Comparison of ENCODE assay signal across 21 mouse cellular contexts in genomic region chr14:75530815-75531353, GRCm38 (mm10).
DNase-seq lines count a peak whose midpoint lies in the region; ATAC-seq and TF ChIP-seq lines count a peak whose summit lies in the region.
"Had no signal": no experiment of that assay in that cellular context is flagged by ENCODE, and none has a peak within 500 bp of the region (broad histone marks: within the 10 kb centered on the region; RNA-seq: fewer than 3 reads in every experiment).

No protein-coding gene starts in this region.

- H3K27me3 ChIP-seq in forebrain, embryonic 10.5 days (ENCODE audit: poor library complexity, severe bottlenecking) = peaks cover 14% of the 10 kb centered on the region; the same call in 1 of the 2 replicates
- no peaks in the 10 kb centered on the region for H3K27me3 ChIP-seq in forebrain, postnatal 0 days (ENCODE audit: insufficient read depth, low read length)
- H3K27me3 ChIP-seq in limb, embryonic 12.5 days = no peaks in the 10 kb centered on the region; the same call in 1 of the 2 replicates
- H3K27me3 ChIP-seq in limb, embryonic 10.5 days (ENCODE audit: low read depth, poor library complexity, severe bottlenecking) = no peaks in the 10 kb centered on the region
- 0 out of 2 replicates have a peak, but pooled peaks cover 6% of the 10 kb centered on the region for H3K27me3 ChIP-seq in limb, embryonic 13.5 days
- H3K27me3 ChIP-seq in limb, embryonic 14.5 days (ENCODE audit: control insufficient read depth, insufficient read depth, low read length) = no peaks in the 10 kb centered on the region
- H3K27me3 ChIP-seq: forebrain, embryonic 12.5 days had no signal

- 0 out of 2 replicates have a peak overlapping the region, but pooled peaks have one; percentile 20 for H3K27ac ChIP-seq in forebrain, embryonic 10.5 days
- no peak overlapping the region for H3K27ac ChIP-seq in forebrain, postnatal 0 days (ENCODE audit: low read depth, low read length)
- H3K27ac ChIP-seq in limb, embryonic 12.5 days = 0 out of 2 replicates have a peak overlapping the region, but pooled peaks have one; percentile 45
- no peak overlapping the region for H3K27ac ChIP-seq in limb, embryonic 10.5 days
- no peak overlapping the region; the same call in 1 of the 2 replicates for H3K27ac ChIP-seq in limb, embryonic 13.5 days
- H3K27ac ChIP-seq in limb, embryonic 14.5 days (replicated peaks; ENCODE audit: low read depth, low read length) = no peak overlapping the region
- H3K27ac ChIP-seq: embryonic facial prominence, embryonic 13.5 days; forebrain, embryonic 12.5 days had no signal

- no peak for DNase-seq in forebrain, embryonic 10.5 days (ENCODE audit: extremely low spot score, low spot score)
- no peak for DNase-seq in forebrain, postnatal 0 days
- DNase-seq in limb, embryonic 10.5 days (ENCODE audit: low spot score) = no peak
- peak; percentile 51 for DNase-seq in limb, embryonic 14.5 days (ENCODE audit: low spot score)
- no peak for DNase-seq in frontal cortex, postnatal 25 days (ENCODE audit: low spot score in 2 of 2)
- DNase-seq: adrenal gland, adult 8-10 months; adrenal gland, postnatal 14 days; adrenal gland, postnatal 36 days; cerebellum, adult 11-12 months; cerebellum, adult 2 months; cerebellum, adult 9-10 months; cerebellum, postnatal 10 days; cerebellum, postnatal 25 days had no signal

- no peak overlapping the region for H3K9ac ChIP-seq in forebrain, postnatal 0 days
- no peak overlapping the region for H3K9ac ChIP-seq in limb, embryonic 12.5 days (replicated peaks)
- no peak overlapping the region for H3K9ac ChIP-seq in limb, embryonic 13.5 days
- H3K9ac ChIP-seq in limb, embryonic 14.5 days (ENCODE audit: low read depth, low read length, severe bottlenecking) = no peak overlapping the region
- H3K9ac ChIP-seq: embryonic facial prominence, embryonic 13.5 days; forebrain, embryonic 12.5 days had no signal

- H3K9me3 ChIP-seq in forebrain, embryonic 10.5 days = no peaks in the 10 kb centered on the region
- no peaks in the 10 kb centered on the region for H3K9me3 ChIP-seq in forebrain, postnatal 0 days (ENCODE audit: low read length)
- H3K9me3 ChIP-seq in limb, embryonic 12.5 days = no peaks in the 10 kb centered on the region
- H3K9me3 ChIP-seq in limb, embryonic 10.5 days (replicated peaks) = no peaks in the 10 kb centered on the region
- no peaks in the 10 kb centered on the region for H3K9me3 ChIP-seq in limb, embryonic 13.5 days
- no peaks in the 10 kb centered on the region for H3K9me3 ChIP-seq in limb, embryonic 14.5 days (ENCODE audit: control insufficient read depth, low read length)
- H3K9me3 ChIP-seq: embryonic facial prominence, embryonic 13.5 days; forebrain, embryonic 12.5 days had no signal

- no peak overlapping the region for H3K4me3 ChIP-seq in forebrain, embryonic 10.5 days
- H3K4me3 ChIP-seq in forebrain, postnatal 0 days (ENCODE audit: low read depth, low read length) = no peak overlapping the region
- no peak overlapping the region for H3K4me3 ChIP-seq in limb, embryonic 12.5 days (replicated peaks)
- no peak overlapping the region for H3K4me3 ChIP-seq in limb, embryonic 10.5 days
- no peak overlapping the region for H3K4me3 ChIP-seq in limb, embryonic 13.5 days
- H3K4me3 ChIP-seq in limb, embryonic 14.5 days (replicated peaks; ENCODE audit: low read length) = no peak overlapping the region
- H3K4me3 ChIP-seq: embryonic facial prominence, embryonic 13.5 days; forebrain, embryonic 12.5 days had no signal

- no peaks in the 10 kb centered on the region; the same call in 1 of the 2 replicates for H3K36me3 ChIP-seq in forebrain, embryonic 10.5 days (replicated peaks)
- no peaks in the 10 kb centered on the region for H3K36me3 ChIP-seq in forebrain, postnatal 0 days (ENCODE audit: insufficient read depth)
- no peaks in the 10 kb centered on the region for H3K36me3 ChIP-seq in limb, embryonic 12.5 days
- no peaks in the 10 kb centered on the region for H3K36me3 ChIP-seq in limb, embryonic 10.5 days
- no peaks in the 10 kb centered on the region for H3K36me3 ChIP-seq in limb, embryonic 13.5 days
- no peaks in the 10 kb centered on the region for H3K36me3 ChIP-seq in limb, embryonic 14.5 days (ENCODE audit: control insufficient read depth, insufficient read depth, low read length)
- H3K36me3 ChIP-seq: embryonic facial prominence, embryonic 13.5 days; forebrain, embryonic 12.5 days had no signal

- TF ChIP-seq POLR2A in limb, embryonic 14.5 days (IDR thresholded peaks at IDR 0.05; ENCODE audit: borderline replicate concordance, extremely low read depth, insufficient read depth, insufficient read length) = no peak

- TF ChIP-seq CTCF in forebrain, postnatal 0 days (IDR thresholded peaks at IDR 0.05; ENCODE audit: low read depth) = no peak

- no peak overlapping the region for H3K4me2 ChIP-seq in forebrain, postnatal 0 days (ENCODE audit: low read depth)
- H3K4me2 ChIP-seq in limb, embryonic 12.5 days = no peak overlapping the region
- no peak overlapping the region for H3K4me2 ChIP-seq in limb, embryonic 13.5 days (replicated peaks)
- H3K4me2 ChIP-seq in limb, embryonic 14.5 days (replicated peaks; ENCODE audit: low read depth, low read length, severe bottlenecking) = no peak overlapping the region
- H3K4me2 ChIP-seq: embryonic facial prominence, embryonic 13.5 days; forebrain, embryonic 12.5 days had no signal

- no peak for ATAC-seq in forebrain, postnatal 0 days
- 0 out of 2 replicates have a peak, but pooled peaks have one; percentile 15 for ATAC-seq in limb, embryonic 12.5 days (ENCODE audit: insufficient number of reproducible peaks, insufficient read depth, low FRiP score, low TSS enrichment, low read depth)
- peak; percentile 68; the same call in 1 of the 2 replicates for ATAC-seq in limb, embryonic 13.5 days (ENCODE audit: low FRiP score, low read depth)
- ATAC-seq in limb, embryonic 14.5 days (ENCODE audit: low FRiP score, low read depth) = peak; percentile 74; the same call in 1 of the 2 replicates
- ATAC-seq: activated CD4-positive, CD25-positive, alpha-beta regulatory T cell, adult 4 months; forebrain, embryonic 14.5 days; forebrain, embryonic 16.5 days; Patski had no signal

- 77% methylated on average over 7 of the region's 7 CpGs for WGBS in forebrain, embryonic 10.5 days
- 73% methylated on average over 7 of the region's 7 CpGs for WGBS in forebrain, postnatal 0 days
- 73% methylated on average over 7 of the region's 7 CpGs for WGBS in limb, embryonic 12.5 days
- WGBS in limb, embryonic 10.5 days = 90% methylated on average over 7 of the region's 7 CpGs
- WGBS in limb, embryonic 13.5 days = 75% methylated on average over 7 of the region's 7 CpGs
- 66% methylated on average over 7 of the region's 7 CpGs for WGBS in limb, embryonic 14.5 days

- H3K4me1 ChIP-seq in forebrain, embryonic 10.5 days = peaks cover 41% of the 10 kb centered on the region
- H3K4me1 ChIP-seq in forebrain, postnatal 0 days (ENCODE audit: insufficient read depth) = peaks cover 14% of the 10 kb centered on the region
- peaks cover 41% of the 10 kb centered on the region for H3K4me1 ChIP-seq in limb, embryonic 12.5 days (replicated peaks)
- peaks cover 26% of the 10 kb centered on the region for H3K4me1 ChIP-seq in limb, embryonic 10.5 days
- H3K4me1 ChIP-seq in limb, embryonic 13.5 days = peaks cover 38% of the 10 kb centered on the region
- H3K4me1 ChIP-seq in limb, embryonic 14.5 days (ENCODE audit: control insufficient read depth, insufficient read depth, low read length) = peaks cover 21% of the 10 kb centered on the region

Comparison
In these comparisons a context has a peak if more than half of its experiments do, and no peak if none do; other contexts are left out.
1. H3K27ac ChIP-seq: peak in forebrain, embryonic 10.5 days (single experiment) and limb, embryonic 12.5 days (single experiment); none in forebrain, postnatal 0 days (single experiment), limb, embryonic 10.5 days (single experiment), limb, embryonic 13.5 days (single experiment) and limb, embryonic 14.5 days (single experiment).